Mouse (Mus musculus) urinary bladder, postnatal 4 days (tissue): Measurements from ENCODE around the gene Sufu.
A peak's percentile ranks its signal among the peaks of the same experiment; 100 is the strongest.

Experiments used
- DNase-seq, 2 experiments: peaks; one replicate each; pipeline ENCODE4 v3.0.0; 2021 to 2022; ENCODE audit warnings: low spot score in 2 of 2

Gene Sufu

DNA sequence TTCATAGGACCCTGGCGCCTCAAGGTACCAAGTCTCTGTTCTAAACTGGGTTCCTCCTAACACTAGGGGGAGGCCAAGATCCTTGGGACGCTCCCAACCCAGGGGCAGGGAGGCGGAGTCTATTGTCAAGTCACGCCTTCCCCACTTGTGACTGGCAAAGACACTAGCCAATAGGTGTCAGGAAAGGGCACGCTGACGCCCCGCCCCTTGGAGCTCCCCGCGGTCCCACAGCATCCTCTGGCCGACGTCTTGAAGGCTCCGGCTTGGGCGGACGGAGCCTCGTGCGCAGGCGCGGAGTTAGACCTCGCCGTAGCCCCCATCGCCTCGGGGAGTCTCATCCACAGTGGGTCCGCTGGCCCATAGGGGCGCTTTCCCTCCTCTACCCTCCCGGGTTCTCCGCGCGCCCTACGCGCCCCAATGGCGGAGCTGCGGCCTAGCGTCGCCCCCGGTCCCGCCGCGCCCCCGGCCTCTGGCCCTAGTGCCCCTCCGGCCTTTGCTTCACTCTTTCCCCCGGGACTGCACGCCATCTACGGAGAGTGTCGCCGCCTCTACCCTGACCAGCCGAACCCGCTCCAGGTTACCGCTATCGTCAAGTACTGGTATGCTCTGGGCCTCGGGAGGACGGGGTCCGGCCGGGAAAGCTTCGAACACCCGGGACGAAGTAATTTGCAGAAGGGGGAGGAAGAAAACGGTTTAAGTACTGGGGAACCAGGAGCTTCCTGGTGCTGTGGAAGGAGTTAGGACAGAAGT is at the start of gene Sufu:
Gene Sufu (plus strand): TSS at position 211 of the 750 bp plus-strand sequence.
- peak; percentile 98 for DNase-seq

DNA sequence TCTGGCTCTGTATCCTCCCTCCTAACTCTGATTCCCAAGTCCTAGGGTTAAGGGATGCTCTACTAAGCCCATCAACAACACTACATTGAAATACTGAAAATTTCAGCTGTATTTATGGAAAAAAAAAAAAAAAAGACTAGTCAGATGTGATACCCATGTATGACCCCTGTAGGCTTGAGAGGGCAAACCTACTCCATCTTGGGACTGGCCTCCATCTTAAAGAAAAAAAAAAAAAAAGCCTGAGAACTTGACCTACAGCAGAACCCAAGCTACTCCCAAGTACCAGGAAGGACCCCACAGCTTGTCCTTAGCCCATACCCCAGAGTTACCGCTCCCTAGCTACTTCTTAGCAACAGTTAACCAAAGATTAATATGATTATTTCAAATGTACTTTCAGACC is 49.5 kb upstream of the Sufu start:
- DNase-seq = no peak

GRCm38 (mm10) chr19:46347936-46348668 is 48.6 kb upstream of the Sufu start:
- DNase-seq = no peak

GRCm38 (mm10) chr19:46348761-46349458 is 47.8 kb upstream of the Sufu start:
- DNase-seq = peak in 1 of 2 experiments; percentile 78

- no peak for DNase-seq
Observed at GRCm38 (mm10) chr19:46349550-46349949, 47.1 kb upstream of the Sufu start.

DNA sequence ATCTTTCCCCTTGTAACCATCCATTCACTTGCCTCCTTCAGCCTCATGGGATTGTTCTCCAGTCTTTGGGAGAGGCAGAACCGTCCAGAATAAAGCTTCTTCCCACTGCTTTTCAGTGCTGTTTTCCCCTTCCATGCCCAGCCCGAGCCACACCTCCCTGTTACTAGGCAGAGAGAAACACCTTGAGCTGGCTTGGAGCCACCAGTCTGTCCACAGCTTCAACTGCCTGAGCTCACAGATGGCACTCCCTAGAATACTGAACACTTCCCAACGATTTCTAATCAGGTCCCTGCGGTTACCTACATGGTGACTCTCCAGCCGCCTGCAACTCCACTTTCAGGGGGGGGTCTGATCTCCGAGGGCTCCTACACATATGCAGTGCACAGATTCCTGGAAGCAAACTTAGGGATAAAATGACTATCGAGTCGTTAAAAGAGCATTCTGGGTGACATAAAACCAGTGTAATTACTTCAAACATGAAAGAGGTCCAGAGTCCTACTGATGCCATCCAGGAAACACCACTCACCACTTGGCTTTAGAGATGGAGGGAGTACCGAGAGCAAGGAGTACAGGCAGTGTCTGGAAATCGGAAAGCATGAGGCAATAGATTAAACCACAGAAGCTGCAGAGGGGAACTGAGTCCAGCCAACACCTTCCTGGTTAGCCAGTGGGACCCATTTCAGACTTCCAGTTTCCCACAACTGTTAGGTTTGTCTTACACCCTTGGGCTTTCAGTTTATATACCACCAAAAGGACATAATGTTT is 46.3 kb upstream of the Sufu start, which contains the start of gene 2310034G01Rik:
Gene 2310034G01Rik (minus strand): TSS at position 135 of the 765 bp plus-strand sequence.
- no peak for DNase-seq

- DNase-seq = peak; percentile 78 to 84
Observed at GRCm38 (mm10) chr19:46356701-46357138, 40.0 kb upstream of the Sufu start.

DNA sequence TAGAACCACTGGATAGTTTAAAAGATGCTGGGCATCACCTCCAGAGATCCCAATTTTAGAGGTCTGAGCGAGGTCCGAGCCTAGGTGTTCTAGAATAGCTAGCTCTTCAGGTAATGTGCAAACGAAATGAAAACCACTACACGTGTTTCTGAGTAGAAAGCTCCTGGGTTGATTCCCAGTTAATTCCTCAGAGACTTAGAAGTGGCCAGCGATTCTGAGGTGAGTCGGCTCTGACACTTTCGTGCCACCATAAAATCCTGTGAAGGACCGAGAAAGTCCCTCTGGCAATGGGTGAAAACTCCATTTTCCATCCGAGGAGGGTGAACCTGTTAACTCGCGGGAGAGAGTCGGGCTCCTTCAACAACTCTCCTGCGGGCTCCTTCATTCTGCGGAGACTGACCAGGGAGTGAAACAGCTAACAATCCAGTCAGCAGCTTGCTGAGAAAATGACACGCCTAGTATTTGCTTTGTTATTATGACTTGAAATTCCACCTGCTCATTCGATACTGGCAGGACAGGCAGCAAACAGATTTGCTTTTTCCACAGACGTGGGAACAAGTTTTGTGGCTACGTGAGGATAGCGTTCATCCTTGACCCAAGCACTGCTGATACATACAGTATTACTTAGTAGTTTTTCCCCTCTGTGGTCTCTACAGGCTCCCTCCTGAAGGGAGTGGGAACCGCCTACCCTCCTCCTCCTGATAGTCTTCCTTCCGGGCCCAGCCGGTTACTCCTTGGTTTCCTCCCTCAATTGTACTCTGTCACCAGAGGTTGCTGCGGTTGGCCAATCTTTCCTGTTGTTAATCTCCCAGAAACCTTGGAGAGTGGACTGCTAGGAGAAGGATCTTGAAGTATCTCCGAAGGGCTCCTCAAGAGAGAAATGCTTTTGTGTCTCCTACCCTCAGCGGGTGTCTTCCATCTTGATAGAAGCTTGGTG is 39.1 kb upstream of the Sufu start:
- no peak for DNase-seq

DNA sequence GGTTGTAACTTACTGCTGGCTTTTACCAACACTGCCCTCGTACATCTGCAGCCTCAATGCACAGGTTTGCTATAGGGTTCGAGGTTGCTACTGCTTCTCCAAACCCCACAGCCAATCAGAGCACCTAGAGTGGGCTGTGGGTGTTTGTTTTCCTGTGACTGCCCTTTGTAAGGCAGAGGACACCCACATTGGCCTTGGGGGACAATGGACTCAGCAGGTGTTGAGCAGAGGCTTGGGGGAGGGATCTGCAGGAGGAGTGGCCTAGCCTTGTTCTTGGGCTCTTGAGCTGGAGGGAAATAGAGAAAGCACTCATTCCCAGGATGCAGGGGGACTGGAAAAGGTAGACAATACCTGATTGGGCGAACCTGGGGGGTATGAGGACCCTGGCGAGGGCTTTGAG is 38.3 kb upstream of the Sufu start:
- no peak for DNase-seq

DNA sequence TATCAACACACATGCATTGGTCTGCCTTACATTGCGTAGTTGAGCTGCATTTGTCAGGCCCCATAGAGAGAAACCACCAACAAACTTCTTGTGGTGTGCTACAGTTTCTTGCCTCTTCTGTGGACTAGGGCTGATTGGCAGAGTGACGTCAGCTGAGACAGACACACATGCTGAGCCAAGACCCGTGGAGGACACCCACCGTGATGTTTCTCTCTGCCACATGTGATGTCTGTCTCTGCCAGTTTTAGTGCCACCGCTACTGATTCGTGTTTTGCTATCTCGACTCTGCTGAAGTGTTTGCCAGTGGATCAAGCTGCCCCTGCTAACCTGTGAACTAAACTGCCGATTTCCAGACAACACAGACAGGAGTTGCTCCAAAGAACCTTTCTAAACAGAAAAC is 34.6 kb upstream of the Sufu start:
- DNase-seq = no peak

DNA sequence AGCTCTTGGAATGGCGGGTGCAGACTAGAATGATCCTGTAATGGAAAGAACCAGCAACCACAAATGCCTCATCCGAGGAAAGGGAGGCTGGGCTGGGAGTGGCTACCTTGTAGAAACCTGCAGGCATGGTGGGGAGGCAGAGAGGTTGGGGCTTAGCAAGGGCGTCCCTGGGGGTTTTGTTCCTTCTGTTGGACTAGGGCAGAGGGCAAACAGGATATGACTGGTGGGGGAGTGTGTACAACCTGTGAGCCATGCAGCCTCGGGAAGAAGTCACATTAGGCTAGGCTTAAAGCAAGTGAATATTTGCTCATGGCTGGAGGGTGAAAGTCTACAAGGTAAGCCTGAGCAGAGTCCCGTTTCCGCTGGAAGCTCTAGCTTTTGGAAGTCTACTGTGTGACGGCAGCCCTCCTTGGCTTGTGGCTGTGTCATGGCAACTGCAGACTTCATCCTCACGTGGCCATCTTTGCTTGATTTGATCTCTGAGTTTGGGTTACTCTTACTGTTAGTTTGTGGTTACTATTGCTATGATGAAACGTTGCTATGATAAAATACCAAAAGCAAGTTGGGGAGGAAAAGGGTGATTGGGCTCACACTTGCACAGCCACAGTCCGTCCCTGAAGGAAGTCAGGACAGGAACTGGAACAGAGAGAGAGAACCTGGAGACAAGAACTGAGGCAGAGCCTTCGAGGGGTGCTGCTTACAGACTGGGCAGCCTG is 33.2 kb upstream of the Sufu start:
- no peak for DNase-seq

DNA sequence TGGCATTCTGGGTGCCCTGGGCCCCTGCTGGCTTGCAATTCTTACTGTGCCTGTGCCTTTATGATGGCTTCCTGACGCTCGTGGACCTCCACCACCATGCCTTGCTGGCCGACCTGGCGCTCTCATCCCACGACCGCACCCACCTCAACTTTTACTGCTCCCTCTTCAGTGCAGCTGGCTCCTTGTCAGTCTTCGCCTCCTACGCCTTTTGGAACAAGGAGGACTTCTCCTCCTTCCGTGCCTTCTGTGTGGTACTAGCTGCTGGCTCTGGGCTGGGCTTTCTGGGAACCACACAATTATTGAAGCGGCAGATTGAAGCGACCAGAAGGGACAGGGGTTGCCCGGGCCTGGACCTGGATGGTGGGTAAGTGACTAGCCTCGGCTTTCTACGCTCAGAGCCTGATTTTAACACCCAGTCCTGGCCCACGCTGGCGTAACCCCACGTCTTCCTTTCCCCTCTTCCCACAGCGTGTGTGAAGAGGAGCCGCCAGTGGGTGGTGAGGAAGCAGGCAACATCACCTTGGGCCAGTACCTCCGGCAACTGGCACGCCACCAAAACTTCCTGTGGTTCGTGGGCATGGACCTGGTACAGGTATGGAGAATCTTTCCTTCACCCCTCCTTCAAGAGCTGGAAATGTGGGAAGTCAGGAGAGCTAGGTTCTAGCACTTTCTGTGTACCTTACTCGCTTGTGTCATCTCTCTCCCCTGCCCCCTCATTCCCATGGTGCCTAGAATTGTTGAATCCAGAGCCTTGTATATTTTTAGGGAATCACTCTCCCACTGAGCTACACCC is 28.7 kb upstream of the Sufu start:
- no peak for DNase-seq

DNA sequence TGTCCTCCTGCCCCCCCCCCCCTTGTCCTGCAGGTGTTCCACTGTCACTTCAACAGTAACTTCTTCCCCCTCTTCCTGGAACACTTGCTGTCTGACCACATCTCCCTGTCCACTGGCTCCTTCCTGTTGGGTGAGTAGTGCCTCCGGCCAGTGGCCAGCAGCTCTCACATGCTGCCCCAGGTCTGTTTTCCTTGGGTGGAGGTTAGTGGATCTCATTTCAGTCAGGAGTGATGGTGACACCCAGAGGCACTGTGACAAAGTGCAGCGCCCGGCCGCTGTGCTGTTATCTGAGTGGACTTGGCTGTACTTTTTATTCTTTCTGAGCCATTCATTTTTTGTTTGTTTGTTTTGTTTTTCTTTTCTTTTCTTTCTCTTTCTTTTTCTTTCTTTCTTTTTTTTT is 27.5 kb upstream of the Sufu start:
- peak in 1 of 2 experiments; percentile 43 for DNase-seq

GRCm38 (mm10) chr19:46374477-46375088 is 22.1 kb upstream of the Sufu start:
- no peak for DNase-seq

DNA sequence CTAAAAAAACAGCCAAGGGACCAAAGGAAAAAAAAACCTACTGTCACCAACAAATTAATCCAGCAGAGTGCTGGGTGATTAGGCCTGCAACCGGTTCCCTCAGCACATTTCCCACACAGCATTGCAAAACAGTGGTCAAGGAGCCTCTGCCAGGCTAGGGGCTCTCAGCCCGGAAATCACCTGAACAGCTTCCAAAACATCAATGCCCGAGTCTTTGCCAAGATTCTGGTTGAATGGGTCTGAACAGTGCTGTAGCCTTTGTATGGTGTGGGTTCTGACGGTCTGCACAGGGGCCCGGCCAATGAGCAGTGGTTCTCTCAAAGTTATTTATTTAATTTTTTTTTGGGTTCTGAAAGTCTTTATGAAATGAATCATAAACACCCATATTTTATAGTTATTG is 21.2 kb upstream of the Sufu start:
- DNase-seq = no peak

- no peak for DNase-seq
Observed at GRCm38 (mm10) chr19:46375891-46376290, 20.8 kb upstream of the Sufu start.

GRCm38 (mm10) chr19:46382275-46382674 is 14.4 kb upstream of the Sufu start:
- no peak for DNase-seq

GRCm38 (mm10) chr19:46389872-46390271 is 6.8 kb upstream of the Sufu start:
- no peak for DNase-seq

DNA sequence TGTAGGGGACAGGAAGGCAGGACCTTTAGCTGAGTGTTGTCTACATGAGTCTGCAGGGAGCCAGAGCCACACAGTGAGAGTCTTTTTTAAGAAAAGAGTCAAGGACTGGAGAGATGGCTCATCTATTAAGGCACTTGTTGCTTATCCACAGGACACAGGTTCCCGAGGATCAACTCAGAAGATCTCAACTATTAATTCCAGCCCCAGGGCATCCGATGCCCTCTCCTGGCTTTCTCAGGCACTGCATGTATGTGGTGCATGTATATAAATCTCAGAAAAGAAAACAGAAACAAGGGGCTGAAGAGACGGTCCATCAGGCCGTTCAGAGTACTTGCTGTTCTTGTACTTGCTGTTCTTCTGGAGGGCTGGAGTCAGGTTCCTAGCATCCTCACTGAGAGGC is 4.7 kb upstream of the Sufu start:
- no peak for DNase-seq
